Mouse (Mus musculus): ENCODE measurements at regions not wholly inside any gene's neighbourhood (a gene's known extent, or its start where the extent isn't known, plus 50 kb on each side); places are given as distances from the start of the nearest gene placed in this dataset.
A peak's percentile ranks its signal among the peaks of the same experiment; 100 is the strongest.

DNA sequence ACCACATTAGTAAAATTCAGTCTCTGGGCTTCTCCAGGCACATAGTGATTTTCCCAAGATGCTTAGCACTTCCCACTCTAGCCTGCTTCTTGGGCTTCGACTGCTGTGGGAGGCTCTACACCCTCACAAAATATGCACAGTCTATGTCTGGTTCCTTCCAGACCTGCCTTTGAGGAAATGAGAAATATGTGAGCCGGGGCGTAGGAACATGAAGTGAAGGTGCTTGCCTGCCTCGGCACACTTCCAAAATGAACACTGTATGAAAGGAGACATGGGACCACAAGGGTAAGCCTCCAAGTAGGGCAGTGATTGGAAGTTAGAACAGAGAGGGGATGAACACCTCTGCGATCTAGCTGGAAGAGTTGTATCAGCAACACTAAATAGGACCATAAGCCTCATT is 54.5 kb downstream of the Gm10260 start:
- no peak for DNase-seq (ENCODE audit: inconsistent age in 2 of 2, low spot score in 1 of 2)

DNA sequence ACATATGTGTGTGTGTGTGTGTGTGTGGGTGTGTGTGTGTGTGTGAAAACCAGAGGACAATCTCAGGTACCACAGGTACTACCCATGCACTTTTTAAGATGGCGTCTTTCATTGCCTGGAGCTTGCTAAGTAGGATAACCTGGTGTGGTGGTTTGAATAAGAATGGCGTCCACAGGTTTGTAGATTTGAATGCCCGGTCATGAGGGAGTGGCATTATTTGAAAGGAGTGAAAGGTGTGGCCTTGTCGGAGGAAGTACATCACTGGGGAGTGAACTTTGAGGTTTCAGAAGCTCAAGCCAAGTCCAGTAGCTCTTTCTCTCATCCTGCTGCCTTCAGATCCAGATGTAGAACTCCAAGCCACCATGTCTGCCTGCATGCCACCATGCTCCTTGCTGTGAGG is 55.9 kb downstream of the Gm10260 start:
- DNase-seq (ENCODE audit: inconsistent age in 2 of 2, low spot score in 1 of 2) = no peak

DNA sequence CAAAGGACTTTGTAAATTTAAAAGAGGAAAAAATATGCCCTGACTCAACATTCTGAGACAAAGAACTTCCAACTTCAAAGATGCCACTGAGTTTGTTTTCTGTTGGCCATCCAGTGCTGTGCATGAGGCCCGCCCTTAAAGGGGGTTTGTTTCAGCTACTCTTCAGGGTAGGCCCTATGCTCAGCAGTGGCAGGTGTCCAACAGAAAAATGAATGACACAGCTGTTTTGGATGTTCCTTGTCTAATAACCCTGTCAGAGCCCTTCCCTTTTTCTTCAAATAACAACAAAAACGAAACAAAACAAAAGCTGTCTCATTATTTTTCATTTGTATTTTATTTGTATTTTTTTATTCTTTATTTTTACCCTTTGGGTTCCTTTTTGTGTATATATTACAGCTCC is 61.5 kb downstream of the Gm10260 start:
- DNase-seq (ENCODE audit: inconsistent age in 2 of 2, low spot score in 1 of 2) = no peak

DNA sequence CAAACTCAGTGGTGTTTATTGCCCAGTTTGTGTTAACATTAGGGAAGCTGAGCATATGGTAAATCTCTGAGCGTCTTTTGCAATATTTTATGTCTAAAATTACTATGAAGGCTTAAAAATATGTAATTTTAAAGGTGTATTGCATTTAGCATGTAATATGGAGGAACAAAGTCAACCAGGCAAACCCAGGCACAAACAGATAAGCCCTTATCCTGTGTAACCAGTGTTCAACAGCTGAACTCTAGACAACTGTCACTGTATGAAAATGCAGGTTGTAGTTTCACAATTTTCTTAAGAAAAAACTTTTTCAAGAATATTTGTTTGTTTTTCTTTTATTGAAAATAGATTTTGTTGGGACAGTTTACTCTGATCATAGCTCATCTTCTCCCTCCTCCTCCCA is 62.1 kb downstream of the Gm10260 start:
- no peak for DNase-seq (ENCODE audit: inconsistent age in 2 of 2, low spot score in 1 of 2)

DNA sequence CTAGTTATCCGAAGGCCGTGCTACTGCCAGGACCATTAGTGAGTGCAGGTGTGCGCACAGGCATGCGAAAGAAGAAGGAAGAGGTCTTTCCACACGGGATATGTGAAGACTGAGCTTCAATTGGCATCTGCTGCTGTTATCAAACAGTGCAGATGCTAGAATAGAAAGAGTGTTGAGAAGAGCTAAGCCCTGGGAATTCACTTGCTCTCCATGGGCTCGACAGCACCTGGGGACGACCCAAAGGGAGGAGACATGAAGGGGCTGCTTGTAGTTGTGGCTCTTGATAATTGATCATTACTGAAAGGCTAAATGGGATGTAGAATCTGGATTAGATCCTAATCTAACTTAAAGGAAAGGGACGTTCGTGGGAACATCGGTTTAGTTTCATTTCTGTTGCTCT is 63.2 kb downstream of the Gm10260 start:
- DNase-seq (ENCODE audit: inconsistent age in 2 of 2, low spot score in 1 of 2) = no peak

DNA sequence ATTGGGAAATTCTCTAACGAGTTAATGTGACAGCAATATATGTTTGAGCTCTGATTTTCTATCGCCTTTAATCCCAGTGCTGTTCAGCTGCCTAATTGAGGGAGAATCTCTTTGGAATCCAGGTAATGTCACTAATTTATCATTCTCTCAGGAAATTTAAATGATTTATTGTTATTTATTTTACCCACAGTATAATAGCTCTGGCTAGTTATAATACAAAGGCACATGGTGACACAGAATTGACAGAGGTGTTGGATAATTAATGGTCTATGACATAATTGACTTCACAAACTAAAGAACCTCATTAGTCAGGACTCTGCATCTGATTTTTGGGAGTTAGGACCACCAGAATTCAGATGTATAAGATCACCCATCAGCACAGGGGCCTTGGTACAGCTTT is 65.4 kb downstream of the Gm10260 start:
- DNase-seq (ENCODE audit: inconsistent age in 2 of 2, low spot score in 1 of 2) = no peak

DNA sequence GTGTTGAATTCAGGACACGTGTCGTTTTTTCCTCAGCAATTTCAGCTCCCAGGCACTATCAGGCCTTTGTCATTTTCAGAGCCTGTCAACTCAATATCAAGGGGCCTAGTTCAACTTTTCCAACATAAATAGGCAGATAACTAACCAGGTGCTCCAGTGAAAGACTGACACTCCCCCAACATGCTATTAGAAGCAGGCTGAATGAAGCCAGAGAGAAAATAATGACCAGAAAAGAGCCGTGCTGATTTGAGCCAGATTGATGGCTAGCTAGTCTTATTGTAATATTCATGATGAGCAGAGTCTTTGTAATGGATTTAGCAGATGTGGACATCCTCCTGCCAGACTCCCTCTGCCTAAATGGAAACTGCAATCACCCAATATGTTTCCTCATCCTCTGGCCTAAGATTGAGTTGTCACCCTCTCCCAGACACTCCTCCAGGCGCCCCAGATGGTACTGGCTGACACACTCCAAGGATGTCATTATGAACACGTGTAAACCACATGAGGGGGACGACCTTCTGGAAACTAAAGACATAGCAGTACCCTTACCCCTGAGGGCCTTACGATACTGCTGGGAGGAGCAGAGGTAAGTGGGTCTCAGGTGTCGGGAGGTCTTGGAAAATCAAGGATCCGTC is 66.0 kb downstream of the Gm10260 start:
- DNase-seq (ENCODE audit: inconsistent age in 2 of 2, low spot score in 1 of 2) = no peak

DNA sequence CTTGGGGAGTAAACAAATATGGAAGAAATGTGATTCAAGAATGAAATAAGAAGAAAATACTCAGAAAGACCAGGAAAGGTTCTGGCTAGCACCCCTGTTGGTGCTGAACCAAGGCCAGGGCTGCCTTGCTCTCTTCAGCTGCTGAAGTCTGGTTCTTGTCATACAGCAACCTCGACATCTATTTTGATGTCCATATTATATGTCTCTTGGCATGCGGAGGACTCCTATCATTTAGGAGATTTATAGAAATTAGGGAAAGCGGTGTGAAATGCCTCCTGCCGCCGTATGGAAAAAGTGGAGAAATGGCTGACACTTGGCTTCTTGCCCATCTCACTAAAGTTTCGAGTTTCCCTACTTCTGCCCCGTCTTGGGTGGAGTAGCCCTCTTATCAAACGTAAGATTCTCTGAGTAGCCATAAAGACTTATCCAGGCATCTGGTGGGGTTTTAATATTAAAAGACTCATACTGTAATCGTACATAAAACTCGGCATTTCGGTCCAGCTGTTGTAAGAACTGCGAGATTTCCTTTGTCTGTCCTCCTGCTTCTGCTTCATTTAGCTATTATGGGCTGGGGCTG is 72.0 kb downstream of the Gm10260 start:
- no peak for DNase-seq (ENCODE audit: inconsistent age in 2 of 2, low spot score in 1 of 2)

DNA sequence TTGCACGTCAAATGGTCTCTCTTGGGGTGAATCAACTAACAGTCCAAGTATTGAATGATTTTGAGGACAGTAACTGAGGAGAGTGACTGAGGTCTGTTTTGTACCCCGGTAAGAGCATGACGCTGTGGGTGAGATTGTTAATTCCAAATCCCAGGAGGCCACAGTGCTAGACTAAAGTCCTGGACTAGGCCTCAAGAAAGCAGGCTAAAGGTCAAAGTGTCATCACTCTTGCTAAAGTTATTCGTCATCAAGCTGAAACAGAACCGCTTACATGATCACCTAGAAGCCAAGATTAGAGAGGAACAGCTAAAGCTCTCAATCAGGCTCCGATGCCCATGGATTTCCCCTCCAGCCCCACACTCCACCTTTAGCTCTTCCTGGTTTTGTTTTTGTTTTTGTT is 76.6 kb downstream of the Gm10260 start:
- DNase-seq (ENCODE audit: inconsistent age in 2 of 2, low spot score in 1 of 2) = no peak

DNA sequence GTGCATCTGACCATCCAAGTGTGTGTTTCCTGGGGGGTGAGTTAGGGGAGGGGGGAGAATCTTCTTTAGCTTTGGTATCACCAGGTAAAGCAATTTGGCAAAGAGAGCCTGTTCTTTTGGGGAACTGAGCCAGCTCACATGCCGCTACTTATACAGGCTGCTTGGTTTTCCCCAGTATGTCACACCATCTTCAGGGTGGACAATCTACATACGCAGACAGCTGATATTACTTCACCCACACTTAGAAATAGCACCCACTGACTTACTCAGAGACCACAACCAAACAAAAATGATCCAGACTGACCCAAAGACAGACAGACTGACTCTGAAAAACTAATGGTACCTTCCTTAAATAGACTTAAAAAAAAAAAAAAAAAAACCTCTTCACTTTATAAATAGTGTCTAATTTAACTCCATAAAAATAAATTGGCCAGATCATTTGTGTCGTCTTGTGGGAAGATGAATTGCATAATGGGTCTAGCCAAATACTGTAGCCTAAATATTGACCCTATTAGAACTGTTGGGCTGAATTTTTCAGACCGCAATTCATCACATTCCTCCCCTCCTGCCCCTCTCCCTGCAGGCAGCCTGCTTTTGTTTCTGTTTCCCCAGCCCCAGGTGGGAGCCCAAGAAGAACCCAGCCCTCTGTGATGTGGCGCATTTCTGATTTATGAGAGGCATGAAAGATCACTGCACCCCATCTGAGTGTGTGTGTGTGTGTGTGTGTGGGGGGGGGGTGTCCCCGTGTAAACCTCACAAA is 79.0 kb downstream of the Gm10260 start:
- no peak for DNase-seq (ENCODE audit: inconsistent age in 2 of 2, low spot score in 1 of 2)

DNA sequence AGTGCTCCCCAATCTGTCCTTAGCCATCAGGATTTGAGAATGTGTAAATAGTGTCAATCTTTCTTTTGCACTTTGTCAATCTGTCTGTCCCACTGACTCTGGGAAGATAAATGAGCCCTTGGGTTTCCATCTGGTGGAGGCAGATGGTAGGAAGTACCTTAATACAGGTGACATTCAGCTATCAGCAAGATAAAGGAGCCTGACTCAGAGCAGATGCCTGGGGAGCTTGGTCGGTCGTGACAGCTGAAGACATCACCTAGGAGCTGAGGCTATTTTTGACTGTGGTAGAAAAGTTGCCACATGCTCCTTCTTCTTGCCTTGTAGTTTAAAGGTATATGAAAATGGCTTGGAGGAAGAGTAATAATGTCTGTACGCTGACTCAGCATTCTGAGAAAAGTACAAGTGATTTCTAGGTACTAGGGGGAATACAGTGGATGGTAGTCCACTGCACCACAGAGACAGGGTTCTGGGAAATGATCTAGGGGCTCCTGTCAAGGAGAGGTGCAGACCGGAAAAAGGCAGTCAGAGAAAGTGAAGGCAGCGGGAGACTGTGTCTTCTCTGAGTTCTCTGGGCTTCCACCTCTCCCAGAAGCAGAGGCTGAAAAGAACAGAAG is 80.0 kb downstream of the Gm10260 start:
- DNase-seq (ENCODE audit: inconsistent age in 2 of 2, low spot score in 1 of 2) = no peak

DNA sequence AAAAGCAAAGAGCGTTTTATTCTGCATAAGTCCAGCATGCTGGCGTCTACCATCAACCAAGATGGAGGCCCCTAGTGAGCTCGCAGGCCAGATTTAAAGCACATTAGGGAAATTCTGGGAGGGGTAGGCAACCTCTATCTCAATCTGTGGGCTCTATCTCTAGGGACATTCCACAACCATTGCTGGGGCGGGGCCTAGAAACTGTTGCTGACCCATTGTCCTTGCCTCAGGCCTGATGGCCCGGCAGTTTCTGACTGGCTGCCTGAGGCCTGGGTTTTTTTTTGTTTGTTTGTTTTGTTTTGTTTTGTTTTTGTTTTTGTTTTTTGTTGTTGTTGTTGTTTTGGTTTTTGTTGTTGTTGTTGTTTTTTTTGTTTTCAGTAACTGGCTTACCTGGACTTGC is 81.4 kb downstream of the Gm10260 start:
- no peak for DNase-seq (ENCODE audit: inconsistent age in 2 of 2, low spot score in 1 of 2)

DNA sequence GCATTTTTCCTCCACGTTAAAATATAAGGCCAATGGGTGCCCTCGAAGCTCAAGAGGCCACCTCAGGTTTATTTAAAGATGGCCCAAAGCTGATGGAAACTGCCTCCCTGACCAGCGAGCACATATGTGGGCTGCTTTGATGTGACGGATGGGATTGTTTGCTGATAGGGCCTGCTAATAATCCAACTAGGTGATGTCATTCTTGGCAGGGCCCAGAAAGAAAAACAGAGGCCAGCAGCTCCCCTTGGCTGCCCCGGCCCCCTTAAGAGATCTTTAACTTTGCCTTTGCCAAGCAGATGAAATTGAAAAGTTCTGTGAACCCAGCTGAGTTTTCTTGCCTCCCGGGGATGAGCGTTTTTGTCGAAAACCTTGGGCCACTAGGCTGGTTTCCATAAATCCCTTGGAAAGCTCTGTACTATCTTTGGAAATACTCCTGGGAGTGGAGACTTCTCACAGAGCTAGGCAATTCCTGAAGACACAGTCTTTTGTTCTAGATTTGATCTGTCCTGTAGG is 83.8 kb downstream of the Gm10260 start:
- DNase-seq (ENCODE audit: inconsistent age in 2 of 2, low spot score in 1 of 2) = peak in 1 of 2 experiments; percentile 28

DNA sequence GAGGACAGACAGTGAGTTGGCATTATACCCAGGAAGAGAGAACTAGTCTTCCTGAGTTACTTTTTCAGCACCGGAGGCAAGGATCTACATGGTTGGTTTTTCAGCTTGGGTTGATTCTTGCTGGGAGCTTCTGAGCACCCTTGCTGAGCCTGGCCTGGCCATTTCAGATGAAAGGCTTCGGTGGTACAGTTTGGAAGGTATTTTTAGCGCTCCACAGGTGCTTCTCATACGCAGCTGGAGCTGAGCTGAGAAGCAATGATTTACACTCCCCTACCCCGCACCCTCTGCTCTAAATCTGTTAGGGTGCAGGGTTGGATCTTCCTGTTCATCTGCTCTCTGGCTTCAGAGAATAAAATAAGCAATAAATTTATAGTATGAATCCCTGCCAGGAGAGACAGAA is 87.3 kb downstream of the Gm10260 start:
- no peak for DNase-seq (ENCODE audit: inconsistent age in 2 of 2, low spot score in 1 of 2)

DNA sequence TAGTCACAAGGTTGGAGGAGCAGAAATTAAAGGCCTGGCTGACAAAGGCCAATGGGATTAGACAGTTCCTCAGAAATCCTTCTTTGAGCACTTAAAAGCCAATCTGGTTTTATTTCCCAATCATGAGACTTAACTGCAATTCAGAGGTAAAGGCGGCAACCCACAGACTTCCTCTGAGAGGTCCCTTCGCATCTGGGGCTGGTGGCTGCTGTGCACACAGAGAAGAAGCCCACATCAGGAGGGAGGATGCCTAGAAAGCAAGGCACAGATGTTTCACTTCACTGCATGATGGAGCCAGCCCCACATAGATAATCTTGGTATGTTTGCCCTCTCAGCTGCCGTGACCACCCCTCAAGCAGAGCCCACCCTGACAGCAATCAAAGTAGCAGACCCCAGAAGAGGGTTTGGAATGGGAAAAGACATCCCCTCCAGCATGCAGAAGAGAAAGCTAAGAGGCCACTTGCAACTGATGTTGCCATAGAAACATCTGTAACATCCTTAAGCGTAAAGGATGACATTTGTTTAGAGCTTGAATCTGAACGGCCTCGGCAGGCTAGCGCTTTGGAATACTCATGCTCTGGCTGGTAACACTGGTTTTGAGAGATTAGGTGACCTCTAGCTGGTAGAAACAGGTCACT is 88.3 kb downstream of the Gm10260 start:
- DNase-seq (ENCODE audit: inconsistent age in 2 of 2, low spot score in 1 of 2) = no peak

DNA sequence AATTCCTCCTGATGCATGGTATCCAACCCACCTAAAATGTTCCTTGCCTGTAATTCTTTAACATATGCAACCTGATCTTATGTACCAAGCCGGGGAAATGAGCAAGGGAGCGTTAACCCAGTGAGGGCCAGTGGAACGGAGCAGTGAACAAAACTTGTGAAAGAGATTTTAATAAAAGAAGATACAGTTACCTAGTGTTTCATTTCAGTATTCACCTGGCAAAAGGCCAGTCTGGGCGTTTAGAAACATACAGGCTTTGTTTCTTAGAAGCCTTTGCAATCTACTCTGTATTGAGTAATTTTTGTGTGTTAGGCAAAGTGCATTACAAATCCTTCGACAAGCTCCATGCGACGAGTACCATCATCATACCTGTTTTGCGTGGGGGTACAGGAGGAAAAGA is 91.1 kb downstream of the Gm10260 start:
- no peak for DNase-seq (ENCODE audit: inconsistent age in 2 of 2, low spot score in 1 of 2)

DNA sequence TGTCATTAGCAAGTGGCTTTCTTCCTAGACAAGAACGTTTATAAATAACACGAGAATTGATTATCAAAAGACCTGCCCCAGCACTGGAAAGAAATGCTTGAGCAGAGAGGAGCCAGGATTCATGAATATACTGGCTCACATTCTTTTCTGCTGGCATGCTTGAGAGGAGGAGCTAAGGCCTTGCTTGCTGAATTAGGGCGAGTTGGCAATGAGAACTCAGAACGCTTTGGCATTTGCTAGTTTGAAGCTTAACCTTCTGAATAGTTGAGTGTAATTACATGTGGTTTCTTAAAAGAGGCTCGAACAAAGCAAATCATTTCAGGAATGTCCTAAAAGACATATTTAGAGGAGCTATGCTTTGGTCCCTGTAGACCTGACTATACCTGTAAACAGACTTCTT is 91.5 kb downstream of the Gm10260 start:
- DNase-seq (ENCODE audit: inconsistent age in 2 of 2, low spot score in 1 of 2) = peak in 1 of 2 experiments; percentile 55

DNA sequence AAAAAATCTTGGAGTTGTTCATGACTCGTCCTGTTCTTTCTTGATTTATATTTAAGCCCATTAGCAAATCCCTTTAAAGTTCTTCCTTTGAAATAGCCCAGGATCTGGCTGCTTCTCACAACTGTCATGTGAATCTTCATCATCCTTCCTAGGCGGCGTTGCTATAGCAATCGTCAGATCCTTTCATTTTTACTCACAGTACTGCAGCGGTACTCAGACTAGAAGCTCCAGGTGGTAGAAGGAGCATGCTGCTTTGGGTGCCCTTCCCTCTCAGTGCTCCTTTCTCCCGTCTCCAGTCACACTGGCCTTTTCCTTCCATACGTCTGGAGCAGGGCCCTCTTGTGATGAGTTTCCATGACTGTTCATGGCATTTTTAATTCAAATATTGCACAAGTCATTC is 93.1 kb downstream of the Gm10260 start:
- DNase-seq (ENCODE audit: inconsistent age in 2 of 2, low spot score in 1 of 2) = no peak

DNA sequence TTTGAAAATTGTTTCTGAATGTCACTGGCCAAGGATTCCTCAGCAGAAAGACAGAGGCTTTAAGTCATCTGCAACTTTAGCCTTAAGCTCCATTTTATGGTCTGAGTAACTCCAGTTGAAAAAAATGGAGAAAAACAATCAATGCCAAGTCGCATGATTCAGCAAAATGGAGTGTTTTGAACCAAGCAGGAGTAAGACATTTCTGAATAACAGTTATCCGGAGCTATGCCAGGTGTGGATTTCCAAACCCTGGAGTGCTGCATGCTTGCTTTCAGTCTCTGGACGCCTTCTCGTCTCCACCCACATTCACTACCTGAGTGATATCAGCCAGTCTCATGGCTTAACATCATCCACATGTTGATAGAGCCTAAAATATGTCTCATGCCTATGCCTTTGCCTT is 93.7 kb downstream of the Gm10260 start:
- DNase-seq (ENCODE audit: inconsistent age in 2 of 2, low spot score in 1 of 2) = peak in 1 of 2 experiments; percentile 48

DNA sequence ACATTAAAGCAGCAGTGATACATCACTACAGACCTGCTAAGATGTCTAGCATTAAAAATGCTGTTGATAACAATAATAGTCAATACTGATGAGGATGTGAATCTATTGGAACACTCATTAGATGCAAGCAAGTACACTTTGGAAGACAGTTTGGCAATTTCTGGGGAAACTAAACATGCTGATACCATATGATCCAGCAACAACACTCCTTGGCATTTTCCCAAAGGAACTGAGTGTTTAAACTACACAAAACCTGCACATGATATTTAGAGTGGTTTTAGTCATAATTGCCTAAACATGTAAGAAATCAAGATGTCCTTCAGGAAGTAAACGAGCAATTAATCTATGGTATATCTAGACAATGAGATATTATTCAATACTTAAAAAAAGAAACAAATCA is 95.2 kb downstream of the Gm10260 start:
- DNase-seq (ENCODE audit: inconsistent age in 2 of 2, low spot score in 1 of 2) = no peak

DNA sequence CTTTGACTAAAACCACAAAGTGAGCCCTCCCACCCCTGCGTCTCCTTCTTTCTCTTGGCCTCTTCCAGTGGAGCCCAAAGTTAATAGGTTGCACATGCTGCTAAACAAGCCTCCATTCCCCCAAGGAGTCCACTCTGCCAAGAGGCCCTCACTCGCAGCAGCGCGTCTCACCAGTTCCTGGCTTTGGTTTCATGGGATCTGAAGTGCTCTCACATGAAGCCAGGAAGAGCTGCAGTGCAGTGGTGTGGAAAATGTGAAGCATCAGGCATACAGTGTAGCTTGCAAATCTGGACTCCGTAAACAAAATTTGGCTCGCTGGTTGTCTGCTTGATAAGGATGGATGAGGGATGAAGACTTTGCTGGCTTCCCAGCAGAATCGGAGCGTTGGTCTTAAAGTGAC is 97.7 kb downstream of the Gm10260 start:
- peak in 1 of 2 experiments; percentile 43 for DNase-seq (ENCODE audit: inconsistent age in 2 of 2, low spot score in 1 of 2)
